Mouse (Mus musculus) liver, embryonic 18 days (tissue): ENCODE data around the gene Ipo11. TPM values are rescaled to one million over a fixed set of nuclear protein-coding genes. Genes with fewer than 3 reads are reported as not detected.

ENCODE experiments used
- polyA plus RNA-seq: library from polyadenylated mRNA; depleted of rRNA; stranded (reverse); fragments of >200 nt; gene quantifications from 2 replicates; pipeline ENCODE4 v1.2.3, GENCODE M21; 2012; rRNA removed

The Ipo11 gene
- polyA plus RNA-seq: 11.1 and 11.4 TPM in 2 replicates

DNA sequence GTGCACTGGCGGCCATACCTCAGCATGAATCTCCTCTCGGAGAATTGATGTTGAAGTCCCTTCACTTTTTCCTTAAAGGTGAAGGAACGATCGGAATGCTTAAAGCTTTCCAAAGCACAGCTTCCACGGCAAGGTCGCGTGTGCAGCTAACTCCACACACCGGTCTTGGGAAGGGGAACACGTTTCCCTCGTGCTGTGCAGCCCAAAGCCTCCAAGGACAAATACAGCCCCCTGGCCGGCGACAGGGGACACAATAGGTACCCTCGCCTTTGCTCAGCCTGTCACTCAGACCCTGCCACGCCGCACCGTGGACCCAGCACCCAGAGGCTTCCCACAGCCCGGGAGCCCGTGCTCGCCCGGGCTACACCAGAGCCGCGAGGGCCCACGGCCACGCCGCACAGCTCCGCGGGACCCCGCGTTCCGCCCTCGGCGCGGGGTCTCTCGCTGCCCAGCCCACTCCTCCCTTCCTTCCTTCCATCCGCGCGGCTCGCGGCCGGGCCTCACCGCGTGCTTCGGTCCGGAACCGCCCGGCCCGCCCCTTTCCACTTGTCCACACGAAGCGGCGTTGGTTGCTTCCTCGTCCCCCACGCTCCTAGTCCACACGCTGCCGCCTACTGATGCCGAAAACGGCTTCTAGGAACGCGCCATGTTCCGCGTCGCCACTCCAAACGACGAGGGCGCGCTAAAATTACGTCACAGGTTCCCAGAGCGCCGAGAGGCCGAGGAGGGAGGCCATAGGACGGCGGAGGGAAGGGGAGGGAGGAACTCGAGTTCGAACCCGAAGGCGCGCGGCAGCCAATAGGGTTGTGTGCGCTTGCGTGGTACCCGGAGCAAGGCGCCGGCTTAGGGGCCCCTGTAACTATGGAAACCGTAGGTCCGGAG is at the start of gene Ipo11:
Gene Ipo11 (minus strand): TSS at position 703 of the 882 bp plus-strand sequence.

GRCm38 (mm10) chr13:106946594-106947540 is 10.1 kb upstream of the Ipo11 start, which contains the start of gene Dimt1:
Dimt1 (plus strand) TSS chr13:106947127.

Other genes starting within 250 kb of the Ipo11 start
- gene Dimt1, start 10.2 kb upstream of the Ipo11 start, polyA plus RNA-seq: 6.4 and 6.9 TPM in 2 replicates
- 7.9 and 8.5 TPM in 2 replicates for gene Kif2a, start 85.2 kb upstream of the Ipo11 start, polyA plus RNA-seq